Mouse (Mus musculus): ENCODE measurements around the gene Svs3a.
"Not testable (repeated sequence)": the region's sequence is repeated elsewhere in the genome, so short reads cannot be mapped to it uniquely, and the experiment has no call there.

Gene Svs3a

GRCm38 (mm10) chr2:164288968-164289367 lies at the start of gene Svs3a:
TSS of gene Svs3a (plus strand) at chr2:164289268.
- in situ Hi-C loops (cut with MboI): not testable (repeated sequence)

- in situ Hi-C loops (cut with MboI): not testable (repeated sequence)
These were observed 32.5 kb upstream of the Svs3a start, which contains the start of gene Svs3b for GRCm38 (mm10) chr2:164256540-164256939. TSS of gene Svs3b (minus strand) at chr2:164256640.

GRCm38 (mm10) chr2:164278359-164278758 lies 10.7 kb upstream of the Svs3a start, which contains the start of gene Svs4:
TSS of gene Svs4 (minus strand) at chr2:164278459.
- in situ Hi-C loops (cut with MboI): no loop called here

GRCm38 (mm10) chr2:164312599-164312998 lies 23.5 kb downstream of the Svs3a start:
- in situ Hi-C loops (cut with MboI): no loop called here

- in situ Hi-C loops (cut with MboI): not testable (repeated sequence)
These were observed 26.4 kb downstream of the Svs3a start for GRCm38 (mm10) chr2:164315460-164315859.

- in situ Hi-C loops (cut with MboI): not testable (repeated sequence)
These were observed 27.4 kb downstream of the Svs3a start, which contains the start of gene Svs6 for GRCm38 (mm10) chr2:164316451-164316850. TSS of gene Svs6 (plus strand) at chr2:164316751.

- in situ Hi-C loops (cut with MboI): no loop called here
These were observed 31.9 kb downstream of the Svs3a start for GRCm38 (mm10) chr2:164320983-164321382.

GRCm38 (mm10) chr2:164332440-164332839 lies 43.4 kb downstream of the Svs3a start, which contains the start of gene Svs5:
TSS of gene Svs5 (plus strand) at chr2:164332740.
- in situ Hi-C loops (cut with MboI): not testable (repeated sequence)
